Mouse (Mus musculus): ENCODE data around the gene Plk5.
A peak's percentile ranks its signal among the peaks of the same experiment; 100 is the strongest.

Gene Plk5

DNA sequence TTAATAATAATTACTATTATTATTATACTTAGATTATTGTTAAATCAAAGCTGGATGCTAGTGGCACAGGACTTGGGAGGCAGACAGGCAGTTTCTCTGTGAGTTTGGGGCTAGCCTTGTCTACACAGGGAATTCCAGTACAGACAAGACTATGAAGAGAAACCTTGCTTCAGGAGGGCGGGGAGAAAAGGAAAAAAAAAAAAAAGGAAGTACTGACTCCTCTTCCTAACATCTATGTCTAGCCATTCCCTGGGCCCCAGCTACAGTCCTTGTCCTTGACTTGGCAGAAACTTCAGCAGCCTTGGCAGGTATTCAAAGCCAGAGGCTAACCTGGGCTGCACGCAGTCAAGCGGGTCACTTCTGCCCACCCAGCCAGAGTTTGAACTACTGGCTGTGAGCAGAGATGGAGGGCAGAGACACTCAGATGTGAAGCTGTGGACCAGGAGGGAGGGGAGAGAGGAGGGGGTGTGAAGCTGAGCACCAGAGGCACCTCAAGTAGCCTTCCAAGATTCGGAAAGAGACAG is 33.0 kb downstream of the Plk5 start:
- no peak for DNase-seq (ENCODE audit: low spot score)

DNA sequence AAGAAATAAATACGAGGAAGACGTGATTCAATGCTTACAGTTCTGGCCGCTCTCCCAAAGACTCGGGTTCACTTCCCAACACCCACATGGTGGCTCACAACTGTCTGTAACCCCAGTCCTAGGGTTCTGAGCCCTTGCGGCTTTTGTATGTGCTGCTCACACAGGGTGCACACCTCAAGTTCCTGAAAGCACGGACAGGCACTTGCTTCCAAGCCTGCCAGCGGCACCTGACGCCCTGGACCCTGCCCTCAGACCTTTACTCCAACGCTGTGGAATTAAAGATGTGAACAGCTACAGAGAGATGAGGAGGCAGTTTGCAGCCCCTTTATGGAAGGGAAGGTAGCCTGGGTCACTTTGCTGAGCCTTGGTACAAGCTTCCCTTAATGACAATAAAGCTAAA is 34.4 kb downstream of the Plk5 start:
- no peak for DNase-seq (ENCODE audit: low spot score)

DNA sequence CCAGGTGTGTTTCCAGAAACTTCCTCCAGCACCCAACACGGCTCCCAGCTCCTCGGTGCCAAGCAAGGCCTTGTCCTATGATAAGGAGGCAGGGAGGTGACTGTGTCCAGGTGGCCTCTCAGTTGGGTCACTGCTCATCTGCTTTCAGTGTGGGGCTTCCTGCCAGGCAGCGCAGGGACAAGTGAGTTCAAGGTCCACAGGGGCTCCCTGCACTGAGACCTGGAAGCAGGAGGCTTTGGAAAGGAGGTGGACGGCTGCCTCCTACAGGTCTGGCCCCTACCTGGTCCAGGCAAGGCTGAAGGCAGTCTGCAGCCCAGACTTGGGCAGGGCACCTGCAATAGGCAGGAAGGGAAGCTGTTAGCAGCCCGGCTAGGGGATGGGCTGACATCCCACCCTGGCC is 36.4 kb downstream of the Plk5 start:
- no peak for DNase-seq (ENCODE audit: low spot score)

DNA sequence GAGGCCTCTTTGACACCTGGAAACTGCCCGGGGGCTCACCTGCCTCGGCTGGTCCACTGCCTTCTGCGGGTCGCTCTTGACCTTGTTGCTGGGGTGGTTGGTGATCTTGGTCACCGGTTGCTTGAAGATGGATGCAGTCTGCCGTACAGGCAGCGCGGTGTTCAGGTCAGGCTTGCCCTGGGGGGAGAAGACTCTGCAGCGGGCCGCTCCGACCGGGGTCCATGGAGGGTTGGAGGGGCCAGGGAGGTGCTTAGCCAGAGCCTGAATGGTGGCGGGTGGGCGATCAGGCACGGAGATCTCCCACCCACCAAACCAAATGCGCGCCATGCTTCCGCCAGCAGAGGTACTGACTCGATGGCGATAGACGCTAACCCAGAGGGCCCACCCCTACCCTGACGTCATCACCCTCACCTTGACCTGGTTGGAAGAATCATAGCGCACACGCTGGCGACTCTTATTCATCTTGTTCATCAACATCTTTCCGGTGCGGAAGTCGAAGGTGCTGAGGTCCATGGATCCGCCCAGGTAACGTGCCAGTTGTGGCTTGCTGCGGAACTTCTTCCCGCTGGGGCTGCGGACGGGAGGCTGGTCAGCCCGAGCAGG is 38.9 kb downstream of the Plk5 start:
- DNase-seq (ENCODE audit: low spot score) = no peak

DNA sequence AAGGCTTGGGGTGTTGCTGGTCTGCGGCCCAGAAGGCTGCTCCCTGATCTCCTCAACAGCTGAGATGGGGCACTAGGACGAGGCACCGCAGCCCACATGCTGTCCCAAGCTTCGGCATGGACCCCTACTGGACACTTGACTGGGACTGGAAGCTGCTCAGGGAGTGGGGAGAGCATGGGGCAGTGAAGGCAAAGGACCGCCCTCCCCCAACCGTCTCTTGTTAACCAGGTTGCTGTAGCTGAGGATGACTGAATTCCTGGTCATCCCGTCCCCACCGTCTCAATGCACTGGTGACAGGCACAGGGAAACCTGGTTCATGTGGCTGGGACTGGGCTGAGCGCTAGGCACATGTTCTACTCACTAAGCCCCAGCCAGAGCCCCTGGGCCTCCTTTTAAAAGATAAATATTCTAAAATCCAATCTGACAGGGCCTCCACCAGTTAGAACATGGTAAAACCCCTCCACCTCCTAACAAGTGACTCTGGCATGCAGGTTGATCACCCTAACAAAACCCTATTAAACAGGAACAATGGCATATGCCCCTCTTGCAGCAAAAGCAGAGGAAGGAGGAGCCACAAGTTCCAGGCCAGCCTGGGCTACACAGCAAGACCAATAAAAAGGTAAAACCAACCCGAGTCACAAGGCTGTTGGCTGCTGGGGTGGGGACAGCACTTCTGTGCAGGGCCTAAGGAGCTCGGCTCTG is 40.7 kb downstream of the Plk5 start:
- DNase-seq (ENCODE audit: low spot score) = no peak

DNA sequence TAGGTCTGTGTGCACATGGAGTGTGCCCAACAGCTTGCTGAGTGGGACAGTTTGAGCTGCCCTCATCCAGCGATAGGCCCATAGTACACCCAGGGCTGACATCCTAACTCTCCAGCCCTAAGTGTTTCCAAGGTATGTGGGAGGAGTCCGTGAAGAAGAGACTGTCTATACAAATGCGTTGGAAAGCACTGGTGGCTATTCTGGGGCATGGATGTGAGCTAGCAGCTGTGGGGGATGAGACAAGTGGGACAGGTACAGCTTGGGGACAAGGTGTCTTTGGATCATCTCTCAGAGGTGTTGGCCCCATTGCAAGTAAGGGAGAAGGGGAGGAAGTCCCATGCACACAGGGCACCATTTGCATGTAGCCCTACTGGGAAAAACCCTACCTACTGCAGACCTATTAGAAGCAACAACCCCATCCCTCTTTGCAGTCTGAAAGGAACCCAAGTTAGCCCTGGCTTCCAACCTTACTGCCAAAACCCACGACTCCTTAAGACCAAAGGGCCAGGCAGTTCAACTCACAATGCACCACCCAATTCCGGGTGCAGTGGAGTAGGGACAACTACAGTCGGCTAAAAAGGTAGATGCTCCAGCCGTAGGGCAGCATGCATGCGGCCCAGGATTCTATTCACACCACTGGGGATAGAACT is 41.4 kb downstream of the Plk5 start:
- DNase-seq (ENCODE audit: low spot score) = no peak

DNA sequence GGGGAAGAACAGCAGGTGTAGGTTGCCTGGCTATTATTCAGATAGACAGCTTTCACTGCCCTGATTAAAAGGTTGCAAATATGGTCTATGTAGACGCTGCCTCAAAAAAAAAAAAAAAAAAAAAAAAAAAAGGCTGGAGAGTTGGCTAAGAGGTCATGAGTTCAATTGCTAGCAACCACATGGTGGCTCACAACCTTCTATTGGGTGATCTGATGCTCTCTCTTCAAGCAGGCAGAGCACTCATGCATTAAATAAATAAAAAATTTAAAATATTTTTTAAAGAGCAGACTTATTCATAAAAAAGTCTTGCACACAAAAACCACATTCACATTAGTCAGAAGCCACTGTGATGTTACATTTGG is 41.9 kb downstream of the Plk5 start:
- DNase-seq (ENCODE audit: low spot score) = no peak

DNA sequence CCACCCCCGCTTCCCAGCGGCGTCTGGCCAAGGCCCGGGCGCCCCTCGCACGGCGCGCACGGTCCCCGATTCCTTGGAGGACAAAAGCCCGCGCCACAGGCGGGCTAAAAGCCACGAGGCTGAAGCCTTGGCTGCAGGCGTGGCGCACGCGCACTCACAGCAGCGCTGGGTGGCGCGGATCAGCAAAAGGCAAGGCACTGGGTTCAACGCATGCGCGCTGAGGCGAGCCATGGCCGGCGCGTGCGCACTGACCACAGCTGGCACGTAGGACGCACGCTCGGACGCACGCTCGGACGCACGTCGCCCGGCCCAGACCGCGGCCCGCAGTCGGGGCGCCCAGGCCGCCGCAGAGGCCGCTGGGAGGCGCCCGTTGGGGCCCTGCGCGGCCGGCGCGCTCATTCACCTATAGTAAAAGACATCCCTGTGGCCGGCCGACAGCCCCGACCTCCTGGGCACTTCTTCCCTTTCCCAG is 42.5 kb downstream of the Plk5 start:
- DNase-seq (ENCODE audit: low spot score) = peak; percentile 95

DNA sequence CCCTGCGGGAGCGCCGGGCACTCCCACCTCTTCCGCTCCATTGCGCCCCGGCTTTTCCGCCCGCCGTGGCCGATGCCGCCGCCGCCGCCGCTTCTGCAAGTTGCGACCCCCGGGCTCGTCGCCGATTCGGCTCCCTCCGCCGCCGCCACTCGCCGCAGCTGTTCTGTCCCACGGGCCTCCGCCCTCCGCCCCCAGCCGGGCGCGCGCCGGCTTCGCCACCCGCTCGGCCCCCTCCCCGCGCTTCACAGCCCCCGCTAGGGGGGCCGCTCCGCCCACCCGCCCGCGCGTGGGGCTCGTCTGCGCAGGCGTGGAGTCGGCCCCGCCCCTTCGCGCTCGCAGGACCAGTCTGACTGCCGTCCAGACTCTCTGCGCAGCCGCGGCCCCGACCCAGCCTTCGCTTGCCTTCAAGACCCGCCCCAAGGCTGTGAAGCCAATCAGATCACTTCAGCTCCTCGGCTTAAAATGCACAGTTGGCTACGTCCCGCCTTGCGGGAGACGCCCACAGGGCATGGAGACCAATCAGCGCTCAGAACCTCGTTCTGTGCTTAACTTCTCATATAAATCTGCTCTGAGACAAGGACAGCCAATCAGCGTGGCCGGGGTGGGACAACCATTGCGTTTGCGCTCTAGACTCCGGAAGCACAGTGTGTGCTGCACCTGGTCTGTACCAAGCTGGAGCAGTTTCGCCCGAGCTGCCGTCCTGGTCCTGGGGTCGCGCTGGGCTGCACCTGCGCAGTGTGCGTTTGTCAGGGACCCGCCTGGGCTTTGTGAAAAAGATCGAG is 43.1 kb downstream of the Plk5 start, which contains the start of gene Mbd3:
TSS of gene Mbd3 (minus strand) at position 360 of the 782 bp plus-strand sequence.
- peak; percentile 96 for DNase-seq (ENCODE audit: low spot score)

DNA sequence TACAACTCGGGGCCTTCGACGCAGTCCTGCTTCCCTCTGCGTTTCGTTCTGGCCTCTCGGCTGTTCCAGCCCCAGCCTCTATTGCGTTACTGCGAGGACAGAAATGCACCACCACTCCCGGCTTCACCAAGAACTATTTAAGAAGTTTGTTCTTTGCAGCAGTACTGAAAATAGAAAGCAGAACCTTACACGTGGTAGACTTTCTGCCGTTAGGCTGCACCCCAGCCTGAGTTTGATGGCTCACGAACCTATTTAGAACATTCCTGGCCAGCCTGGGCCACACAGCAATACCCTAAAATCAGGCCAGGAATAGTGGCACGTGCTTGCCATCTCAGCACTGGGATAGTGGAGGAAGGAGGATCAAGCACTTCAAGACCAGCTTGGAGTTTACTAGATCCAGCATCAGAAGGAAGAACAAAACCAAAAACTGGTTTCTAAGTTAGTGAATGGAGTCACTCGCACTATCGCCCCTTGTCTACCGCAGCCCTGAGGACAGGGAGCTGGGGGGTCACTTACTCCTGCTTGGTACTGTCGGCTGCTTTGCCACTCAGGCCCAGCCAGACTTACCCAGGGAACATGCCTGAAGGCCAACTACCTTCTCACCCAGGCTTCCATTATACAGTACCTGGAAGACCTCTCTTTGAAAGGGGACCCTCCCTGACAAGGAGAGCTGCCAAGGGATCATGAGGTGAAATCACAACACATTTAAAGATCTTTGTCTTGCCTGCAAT is 43.9 kb downstream of the Plk5 start:
- DNase-seq (ENCODE audit: low spot score) = no peak

DNA sequence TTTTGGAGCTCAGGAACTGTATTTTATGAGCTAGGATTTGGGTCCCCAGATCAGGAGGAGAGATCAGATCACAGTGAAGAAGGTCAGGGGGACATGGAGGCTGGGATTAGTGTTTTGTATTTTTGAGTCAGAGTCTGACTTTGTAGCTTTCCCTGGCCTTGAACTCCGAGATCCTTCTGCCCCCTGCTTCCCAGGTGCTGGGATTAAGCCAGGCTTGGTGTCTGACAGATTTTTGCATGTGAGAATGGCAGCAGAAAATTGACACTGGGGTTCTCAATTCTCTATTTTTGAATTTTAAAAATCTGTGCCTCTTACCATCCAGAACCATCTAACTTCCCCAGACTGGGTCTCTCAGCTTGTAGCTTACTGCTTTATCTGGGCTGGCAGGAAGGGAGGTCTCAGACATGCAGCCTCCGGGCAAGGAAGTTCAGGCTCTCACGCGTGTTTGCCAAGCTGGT is 44.5 kb downstream of the Plk5 start:
- DNase-seq (ENCODE audit: low spot score) = no peak

DNA sequence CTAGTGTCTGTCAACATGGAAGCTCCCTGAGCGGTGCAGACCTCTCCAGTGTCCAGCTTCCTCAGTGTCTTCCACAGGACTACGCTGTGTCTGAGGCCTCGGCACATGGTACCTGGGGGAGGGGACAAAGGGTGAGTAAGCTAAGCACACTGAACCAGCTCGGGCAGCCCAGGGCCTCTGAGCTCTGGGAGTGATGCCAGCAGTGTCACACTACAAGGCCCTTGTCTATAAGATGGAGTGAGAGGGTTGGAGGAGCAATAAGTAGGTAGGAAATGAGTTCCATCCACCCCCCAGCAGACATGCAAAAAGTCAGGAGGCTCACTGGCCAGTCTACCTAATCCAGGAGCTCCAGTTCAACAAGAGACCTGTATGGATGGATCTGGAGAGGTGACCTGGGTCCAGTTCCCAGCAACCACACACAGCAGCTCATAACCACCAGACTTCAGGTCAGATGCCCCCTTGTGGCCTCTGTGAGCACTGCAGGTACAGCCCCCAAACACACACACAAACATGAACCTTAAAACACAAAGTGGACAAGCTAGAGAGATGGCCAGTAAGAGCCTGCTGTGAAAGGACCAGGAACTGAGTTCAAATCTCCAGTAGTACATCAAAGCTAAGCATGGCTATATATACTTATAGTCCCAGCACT is 46.9 kb downstream of the Plk5 start:
- DNase-seq (ENCODE audit: low spot score) = no peak

DNA sequence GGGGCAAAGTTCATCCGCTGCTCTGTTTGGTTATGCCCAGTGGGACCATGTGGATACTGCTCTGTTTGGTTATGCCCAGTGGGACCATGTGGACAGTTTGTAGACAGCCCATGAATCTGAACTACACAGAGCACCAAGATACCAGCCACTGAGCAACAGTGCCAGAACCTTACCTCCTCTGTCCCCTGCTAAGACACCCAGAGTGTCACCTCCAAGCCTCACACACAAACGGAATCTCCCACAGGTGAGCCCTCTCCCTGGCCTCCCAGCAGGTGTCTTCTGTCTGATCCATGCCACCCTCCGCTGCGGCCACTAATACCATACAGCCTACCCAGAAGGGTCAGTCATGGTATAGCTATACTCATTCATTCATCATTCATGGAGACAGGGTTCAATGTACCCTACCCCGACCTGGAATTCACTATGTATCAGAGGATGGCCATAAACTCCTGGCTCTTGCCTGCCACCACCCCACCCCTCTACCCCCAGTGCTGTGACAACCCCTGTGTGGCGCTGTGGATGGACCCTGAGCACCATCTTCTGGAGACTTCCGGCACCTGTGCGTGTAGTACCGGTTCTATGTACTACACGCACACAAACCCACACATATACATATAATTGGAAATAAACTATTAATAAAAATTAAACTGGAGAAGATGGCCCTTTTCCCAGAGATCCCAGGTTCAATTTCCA is 49.4 kb downstream of the Plk5 start:
- DNase-seq (ENCODE audit: low spot score) = no peak

DNA sequence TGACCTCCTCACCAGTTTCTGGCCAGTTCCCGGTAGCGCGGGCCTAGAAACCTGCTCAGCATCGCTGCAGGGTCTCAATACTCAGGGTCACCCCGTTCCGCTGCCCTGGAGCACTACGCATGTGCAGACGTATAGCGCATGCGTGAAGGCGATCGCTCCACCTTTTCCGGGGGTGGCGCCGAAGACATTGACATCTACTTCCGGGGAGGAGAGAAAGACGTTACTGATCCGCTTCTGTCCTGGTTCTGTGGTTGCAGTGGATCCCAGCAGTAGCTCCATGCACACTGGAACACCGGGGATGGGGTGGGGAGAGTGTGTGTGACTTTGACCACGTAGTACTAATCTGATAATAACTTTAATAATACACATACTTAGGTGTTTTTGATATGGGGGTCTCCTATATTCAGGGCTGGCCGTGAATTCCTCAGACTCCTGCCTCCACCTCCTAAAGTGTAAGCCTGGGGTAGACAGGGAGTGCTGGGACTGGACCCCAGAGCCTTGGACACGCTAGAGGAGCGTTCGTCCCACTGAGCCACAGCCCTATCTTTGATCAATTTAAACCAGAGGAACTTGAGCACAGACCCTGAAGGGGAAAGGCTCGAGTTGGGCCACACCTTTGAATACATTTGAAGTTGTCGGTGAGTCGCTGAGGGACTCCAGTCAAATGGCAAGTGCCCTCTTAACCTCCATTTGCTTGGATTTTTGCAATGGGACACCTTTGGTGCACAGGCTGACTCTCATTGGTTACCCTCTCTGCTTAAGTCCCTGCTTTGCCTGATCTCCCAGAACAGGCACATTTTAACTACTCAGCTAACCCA is 50.6 kb downstream of the Plk5 start, which contains the start of gene Uqcr11:
TSS of gene Uqcr11 (minus strand) at position 147 of the 818 bp plus-strand sequence.
- DNase-seq (ENCODE audit: low spot score) = peak; percentile 70

DNA sequence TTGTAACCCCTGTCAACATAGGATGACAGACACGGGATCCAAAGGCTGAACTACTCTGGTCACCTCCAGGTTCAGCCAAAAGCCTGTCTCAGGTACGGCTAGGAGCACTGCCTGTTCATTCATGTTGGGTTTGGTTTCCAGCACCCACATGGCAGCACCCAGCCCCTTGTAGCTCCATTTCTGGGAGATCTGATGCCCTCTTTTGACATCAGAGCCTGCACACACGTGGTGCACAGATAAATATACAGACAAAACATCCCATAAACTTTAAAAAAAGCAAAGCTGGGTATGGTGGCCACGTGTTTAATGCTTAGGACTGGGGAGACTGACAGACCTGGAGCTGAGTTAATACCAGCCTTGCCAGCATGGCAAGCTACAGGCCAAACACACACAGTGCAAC is 51.7 kb downstream of the Plk5 start:
- no peak for DNase-seq (ENCODE audit: low spot score)

DNA sequence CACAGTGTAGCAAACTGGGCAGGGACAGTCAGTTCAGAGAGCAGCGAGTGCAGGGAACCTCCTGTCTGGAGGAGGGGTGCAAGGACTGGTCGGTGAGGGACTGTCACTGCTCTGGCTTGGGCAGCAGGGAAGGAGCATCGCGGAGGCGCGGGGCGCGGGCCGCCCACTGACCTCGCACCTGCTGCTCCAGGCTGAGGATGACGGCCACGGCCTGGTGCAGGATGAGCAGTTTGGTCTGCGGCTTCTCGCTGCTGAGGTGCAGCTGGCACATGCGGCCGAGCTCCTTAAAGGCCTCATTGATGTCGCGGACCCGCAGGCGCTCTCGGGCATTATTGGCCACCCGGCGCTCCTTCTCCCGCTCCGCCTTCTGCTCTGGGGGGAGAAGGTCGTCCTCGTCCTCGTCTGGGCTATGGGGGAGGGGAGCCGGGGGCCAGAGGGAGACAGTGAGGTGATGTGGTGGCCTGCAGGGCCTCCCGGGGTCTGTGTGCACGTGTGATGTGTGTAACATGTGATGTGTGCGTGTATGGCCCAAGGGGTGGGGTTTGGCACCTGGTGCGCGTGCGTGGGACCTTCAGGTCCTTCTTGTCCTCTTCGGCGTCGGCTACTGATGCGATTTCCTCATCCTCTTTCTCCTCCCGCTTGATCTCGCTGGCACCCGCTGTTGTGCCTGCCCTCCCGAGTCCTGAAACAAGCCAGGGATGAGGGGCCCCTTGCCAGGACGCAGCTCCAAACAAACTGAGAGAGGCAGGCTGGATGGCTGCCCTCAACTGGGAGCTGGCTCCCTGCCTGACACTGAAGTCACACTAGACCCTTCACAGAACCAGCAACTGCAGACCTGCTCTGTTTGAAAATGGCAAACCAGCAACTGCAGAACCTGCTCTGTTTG is 56.6 kb downstream of the Plk5 start:
- DNase-seq (ENCODE audit: low spot score) = no peak

Measured in ovary, postnatal 10 days (tissue).